Mouse (Mus musculus) layer of hippocampus, adult 8-10 months (tissue): ENCODE results near the gene Mcur1. TPM values are rescaled to one million over a fixed set of nuclear protein-coding genes. Genes with fewer than 3 reads are reported as not detected.
A peak's percentile ranks its signal among the peaks of the same experiment; 100 is the strongest.

Experiments
- DNase-seq, 2 experiments: peaks; one replicate each; pipeline ENCODE4 v3.0.0; 2022; ENCODE audit warnings: low spot score in 2 of 2
- total RNA-seq, 4 experiments: library from RNA; stranded (reverse); gene quantifications; 2 replicates each; pipeline ENCODE4 v1.2.4; 2022

Gene Mcur1
- total RNA-seq = 10 to 100 TPM; 21.4 to 34.0 (median 27.0) TPM

GRCm38 (mm10) chr13:43559711-43560457 lies at the start of gene Mcur1:
Gene Mcur1, minus strand, starts transcription at chr13:43560191.
- peak; percentile 72 to 82 for DNase-seq

- no peak for DNase-seq
These were observed 48.9 kb upstream of the Mcur1 start for GRCm38 (mm10) chr13:43608854-43609253.

- DNase-seq = no peak
These were observed 43.1 kb upstream of the Mcur1 start for GRCm38 (mm10) chr13:43603042-43603441.

GRCm38 (mm10) chr13:43602440-43602839 lies 42.4 kb upstream of the Mcur1 start:
- DNase-seq = no peak

- no peak for DNase-seq
These were observed 41.0 kb upstream of the Mcur1 start for GRCm38 (mm10) chr13:43600967-43601366.

- no peak for DNase-seq
These were observed 35.9 kb upstream of the Mcur1 start for GRCm38 (mm10) chr13:43595896-43596295.

GRCm38 (mm10) chr13:43592681-43593068 lies 32.7 kb upstream of the Mcur1 start:
- no peak for DNase-seq

DNA sequence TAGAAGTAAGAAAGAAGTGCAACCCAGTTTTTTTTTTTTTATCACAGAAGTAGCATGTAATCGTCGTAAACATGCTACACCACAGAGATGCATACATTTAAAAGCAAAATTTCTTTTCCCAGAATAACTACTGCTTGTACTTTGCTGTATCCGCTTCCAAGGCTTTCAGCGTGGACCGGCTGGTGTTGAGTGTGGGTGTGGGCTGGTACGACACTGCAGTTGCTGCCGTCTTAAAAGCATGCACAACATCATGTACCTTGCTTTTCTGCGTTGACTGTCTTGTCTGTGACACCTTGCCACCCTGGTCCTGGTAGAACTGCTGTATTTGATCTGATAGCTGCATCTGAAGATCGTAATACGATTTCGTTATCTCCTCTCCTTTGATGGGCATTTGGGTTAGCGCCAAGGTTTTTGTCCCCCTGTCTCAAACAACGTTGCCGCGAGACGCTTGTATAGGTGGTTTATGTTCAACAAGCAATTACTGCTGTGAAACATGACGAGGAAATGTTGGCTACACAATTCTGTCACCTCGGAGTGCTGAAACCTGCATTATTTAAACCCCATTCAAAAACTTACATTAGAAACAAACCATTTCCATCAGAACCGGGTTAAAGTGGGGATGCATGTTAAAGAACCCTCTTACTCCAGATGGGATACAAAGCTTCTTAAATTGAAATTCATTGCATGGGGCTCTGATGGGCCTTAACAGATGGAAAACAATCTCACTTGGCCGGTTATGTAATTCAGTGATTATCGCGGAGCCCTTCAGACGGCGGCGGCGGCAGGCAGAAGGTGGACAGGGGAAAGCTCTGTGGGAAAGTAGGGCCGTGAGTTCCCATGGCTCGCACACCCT lies 32.1 kb upstream of the Mcur1 start:
- no peak for DNase-seq

DNA sequence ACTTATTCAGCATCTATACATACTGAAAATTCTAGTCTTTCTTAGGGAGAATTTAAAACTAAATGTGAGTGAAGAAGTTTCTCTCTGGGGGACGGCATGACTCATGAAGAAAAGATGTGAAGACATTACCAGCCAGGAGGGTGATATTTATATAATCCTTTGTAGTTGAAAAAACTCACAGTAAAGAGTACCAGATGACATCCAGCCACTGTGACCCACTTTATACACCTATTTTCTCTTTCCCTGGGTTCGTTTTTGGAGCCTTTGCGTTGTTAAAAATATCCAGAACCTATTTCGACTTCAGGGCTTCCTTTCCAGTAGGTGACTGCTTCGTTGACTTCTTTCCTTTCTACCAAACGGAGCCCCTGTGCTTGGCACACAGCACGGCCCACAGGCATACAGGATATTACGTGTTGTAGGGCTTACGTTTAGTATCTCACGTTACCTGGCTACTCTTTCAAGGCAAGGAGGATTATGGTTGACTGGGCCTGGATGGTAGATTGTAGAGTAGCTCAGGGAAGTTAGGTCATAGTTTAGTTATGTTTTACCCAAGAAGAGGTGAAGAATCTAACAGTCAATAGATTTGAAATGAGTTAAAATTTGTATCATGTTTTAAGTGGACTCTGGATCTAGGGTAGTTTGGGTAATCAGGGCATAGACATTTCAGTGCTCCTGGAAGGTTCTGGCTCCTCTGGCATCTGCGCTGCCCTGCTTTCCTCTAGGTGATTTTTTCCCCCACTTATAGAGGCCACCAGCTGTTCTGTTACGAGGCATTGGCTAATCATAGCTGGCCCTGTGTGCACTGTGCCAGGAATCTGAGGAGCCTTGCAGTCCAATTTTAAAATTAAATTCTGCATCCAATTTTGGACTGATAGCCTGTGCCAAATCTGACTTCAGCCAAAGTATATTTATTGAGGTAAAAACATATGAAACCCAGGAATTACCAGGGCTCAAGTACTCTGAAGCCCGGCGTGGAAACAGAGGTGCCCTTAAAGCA lies 28.2 kb upstream of the Mcur1 start:
- DNase-seq = no peak

DNA sequence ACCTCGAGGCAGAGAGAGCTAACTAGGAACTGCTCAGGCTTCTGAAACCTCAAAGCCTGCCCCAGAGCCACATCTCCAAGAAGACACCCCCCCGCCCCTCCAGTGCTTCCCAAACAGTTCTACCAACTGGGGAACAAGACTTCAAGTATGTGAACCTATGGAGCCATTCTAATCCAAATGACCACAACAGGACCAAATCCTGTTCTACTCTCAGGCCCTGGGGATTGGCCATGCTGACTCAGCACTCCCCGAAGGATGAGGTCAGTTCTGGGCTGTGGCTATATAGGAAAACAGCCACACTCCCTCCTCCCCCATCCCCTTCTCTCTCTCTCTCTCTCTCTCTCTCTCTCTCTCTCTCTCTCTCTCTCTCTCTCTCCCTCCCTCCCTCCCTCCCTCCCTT lies 27.0 kb upstream of the Mcur1 start:
- DNase-seq = no peak

- no peak for DNase-seq
These were observed 25.3 kb upstream of the Mcur1 start for GRCm38 (mm10) chr13:43585335-43585734.

- no peak for DNase-seq
These were observed 23.5 kb upstream of the Mcur1 start for GRCm38 (mm10) chr13:43583504-43583903.

DNA sequence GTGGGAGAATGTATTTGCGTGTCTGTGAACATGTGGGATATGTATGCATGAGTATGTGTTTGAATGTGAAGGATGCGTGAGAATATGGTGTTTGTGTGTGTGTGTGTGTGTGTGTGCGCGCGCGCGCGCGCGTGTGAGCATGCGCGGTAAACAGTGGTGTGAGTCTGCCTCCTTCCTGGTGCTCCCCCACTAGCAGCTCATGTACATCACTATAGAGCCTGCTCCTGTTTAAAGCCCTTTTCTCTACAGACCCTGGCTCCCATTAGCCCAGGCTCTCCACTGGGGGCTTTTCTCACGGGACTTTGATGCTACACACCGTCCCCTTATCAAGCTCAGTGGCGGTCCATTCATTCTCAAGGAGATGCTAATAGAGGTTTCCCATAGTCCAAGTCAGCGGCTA lies 23.0 kb upstream of the Mcur1 start:
- no peak for DNase-seq

DNA sequence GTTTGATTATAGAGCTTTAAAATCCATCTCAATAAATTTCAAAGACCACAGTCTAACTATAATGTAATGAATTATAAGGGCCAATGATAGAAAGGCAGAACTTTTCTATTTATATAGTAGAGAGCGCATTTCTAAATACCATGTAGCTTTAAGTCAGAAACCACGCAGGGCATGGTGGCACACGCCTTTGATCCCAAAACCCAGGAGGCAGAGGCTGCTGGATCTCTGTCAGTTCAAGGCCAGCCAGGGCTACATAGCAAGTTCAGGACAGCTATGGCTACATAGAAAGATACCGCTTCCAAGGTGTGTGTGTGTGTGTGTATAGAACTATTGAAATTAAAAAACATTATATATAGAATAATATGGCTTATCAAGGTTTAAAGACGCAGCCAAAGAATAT lies 20.7 kb upstream of the Mcur1 start:
- no peak for DNase-seq

- DNase-seq = no peak
These were observed 19.7 kb upstream of the Mcur1 start for GRCm38 (mm10) chr13:43579740-43580139.

GRCm38 (mm10) chr13:43577766-43578165 lies 17.8 kb upstream of the Mcur1 start:
- no peak for DNase-seq

DNA sequence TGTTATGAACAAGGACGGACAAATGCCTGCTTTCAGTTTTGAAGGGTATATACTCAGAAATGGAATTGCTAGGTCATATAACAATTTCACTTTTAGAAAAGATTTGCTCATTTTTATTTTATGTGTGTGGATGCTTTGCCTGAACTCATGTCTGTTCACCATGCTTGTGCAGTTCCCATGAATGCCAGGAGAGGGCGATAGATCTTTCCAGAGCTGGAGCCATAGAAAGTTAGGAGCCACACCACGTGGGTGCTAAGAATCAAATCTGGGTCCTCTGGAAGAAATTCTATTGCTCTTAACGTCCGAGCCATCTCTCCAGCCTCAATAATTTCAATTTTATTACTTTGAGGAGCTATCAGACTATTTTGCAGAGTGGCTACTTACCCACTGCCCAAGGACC lies 17.3 kb upstream of the Mcur1 start:
- DNase-seq = no peak

DNA sequence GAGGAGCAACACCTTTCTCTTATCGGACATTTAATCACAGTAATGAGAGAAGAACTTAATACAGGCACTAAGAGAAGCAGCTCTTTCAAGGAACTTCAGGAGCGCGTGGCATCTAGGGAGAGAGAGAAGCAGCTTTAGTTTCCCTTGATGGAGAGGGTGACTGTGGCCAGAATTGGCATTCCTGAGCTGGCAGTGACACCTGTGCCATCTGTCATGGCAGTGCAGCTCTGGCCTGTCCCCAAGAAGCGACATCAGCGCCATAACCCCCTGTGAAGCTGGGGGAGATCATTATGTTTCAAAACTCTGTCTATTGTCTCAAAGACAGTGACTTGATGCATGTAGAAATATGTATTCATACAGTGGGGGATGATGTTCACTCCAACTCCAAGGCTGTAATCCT lies 15.4 kb upstream of the Mcur1 start:
- DNase-seq = no peak

DNA sequence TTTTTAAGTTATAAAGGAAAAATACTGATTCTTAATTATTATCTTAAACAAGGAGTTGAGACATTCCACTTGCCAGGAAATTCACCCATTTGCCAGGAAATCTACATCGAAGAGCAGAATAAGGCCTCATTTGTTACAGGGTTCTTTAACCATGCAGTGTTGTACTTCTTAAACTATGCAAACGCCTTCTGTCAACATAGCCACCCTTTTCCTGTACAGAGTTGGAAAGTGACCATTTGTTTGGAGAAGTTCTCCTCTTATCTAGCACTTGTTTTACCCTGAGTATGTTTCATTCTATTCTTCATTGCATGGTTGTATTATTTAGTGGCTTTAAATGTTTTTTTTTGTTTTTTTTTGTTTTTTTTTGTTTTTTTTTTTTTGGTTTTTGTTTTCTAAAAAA lies 14.0 kb upstream of the Mcur1 start:
- no peak for DNase-seq

GRCm38 (mm10) chr13:43567141-43567891 lies 7.3 kb upstream of the Mcur1 start:
- peak; percentile 52 for DNase-seq

DNA sequence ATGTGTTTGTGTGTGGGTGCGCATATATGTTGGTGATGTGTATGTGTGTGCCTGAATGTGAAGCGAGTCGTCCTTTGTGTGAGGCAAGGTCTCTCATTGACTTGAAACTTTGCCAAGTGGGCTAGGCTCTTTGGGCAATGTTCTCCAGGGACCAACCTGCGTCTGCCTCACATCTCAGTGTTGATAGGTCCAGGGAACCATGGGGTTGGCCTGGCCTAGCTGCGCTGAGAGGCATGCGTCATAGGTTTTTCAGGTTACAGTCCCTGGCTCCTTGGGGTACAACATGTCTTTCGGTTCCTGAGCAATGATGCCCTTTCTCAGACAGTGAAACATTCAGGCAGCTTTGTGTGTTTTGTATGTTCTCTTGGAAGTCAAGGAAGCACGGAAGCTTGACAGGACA lies 6.2 kb upstream of the Mcur1 start:
- DNase-seq = no peak
